ENCODE assay signal across 26 mouse cellular contexts in genomic region chr5:31908818-31909217, GRCm38 (mm10).
"Had no signal": no experiment of that assay in that cellular context is flagged by ENCODE, and none has a peak within 500 bp of the region (broad histone marks: within the 10 kb centered on the region; RNA-seq: fewer than 3 reads in every experiment).

No protein-coding gene starts in this region.

- H3K27ac ChIP-seq: embryonic facial prominence, embryonic 10.5 days; embryonic facial prominence, embryonic 12.5 days; embryonic facial prominence, embryonic 13.5 days; embryonic facial prominence, embryonic 15.5 days; forebrain, embryonic 10.5 days; forebrain, embryonic 12.5 days; forebrain, embryonic 13.5 days; forebrain, embryonic 15.5 days; gastrocnemius, adult 2 months had no signal

- DNase-seq: cerebellum, adult 18-20 months; cerebellum, adult 2 months; cerebellum, adult 8-10 months; cerebellum, adult 9-10 months; cerebellum, adult 9-11 months; cerebellum, postnatal 10 days; cerebellum, postnatal 14 days; cerebellum, postnatal 25 days; cerebellum, postnatal 36 days; embryo, embryonic 11 days; forebrain, postnatal 0 days; gastrocnemius, adult 2 months; gastrocnemius, postnatal 10 days; gastrocnemius, postnatal 14 days; gastrocnemius, postnatal 25 days; gastrocnemius, postnatal 36 days; heart, adult 18-20 months had no signal

- H3K27me3 ChIP-seq: embryonic facial prominence, embryonic 12.5 days; embryonic facial prominence, embryonic 13.5 days; embryonic facial prominence, embryonic 15.5 days; forebrain, embryonic 12.5 days; forebrain, embryonic 13.5 days; forebrain, embryonic 15.5 days had no signal

- H3K36me3 ChIP-seq: embryonic facial prominence, embryonic 10.5 days; embryonic facial prominence, embryonic 12.5 days; embryonic facial prominence, embryonic 13.5 days; embryonic facial prominence, embryonic 15.5 days; forebrain, embryonic 10.5 days; forebrain, embryonic 12.5 days; forebrain, embryonic 15.5 days had no signal

- H3K9me3 ChIP-seq: embryonic facial prominence, embryonic 10.5 days; embryonic facial prominence, embryonic 12.5 days; embryonic facial prominence, embryonic 13.5 days; embryonic facial prominence, embryonic 15.5 days; forebrain, embryonic 10.5 days; forebrain, embryonic 12.5 days; forebrain, embryonic 13.5 days; forebrain, embryonic 15.5 days had no signal

- H3K4me3 ChIP-seq: embryonic facial prominence, embryonic 10.5 days; embryonic facial prominence, embryonic 12.5 days; embryonic facial prominence, embryonic 13.5 days; embryonic facial prominence, embryonic 15.5 days; erythroblast, embryonic 14.5 days; forebrain, embryonic 10.5 days; forebrain, embryonic 12.5 days; forebrain, embryonic 13.5 days; forebrain, embryonic 15.5 days; gastrocnemius, adult 2 months had no signal

- H3K9ac ChIP-seq: embryonic facial prominence, embryonic 12.5 days; embryonic facial prominence, embryonic 13.5 days; embryonic facial prominence, embryonic 15.5 days; forebrain, embryonic 12.5 days; forebrain, embryonic 13.5 days; forebrain, embryonic 15.5 days; forebrain, postnatal 0 days had no signal

- H3K4me1 ChIP-seq: embryonic facial prominence, embryonic 10.5 days; embryonic facial prominence, embryonic 12.5 days; forebrain, embryonic 10.5 days; forebrain, embryonic 12.5 days; forebrain, embryonic 13.5 days; forebrain, embryonic 15.5 days had no signal
